Mouse (Mus musculus) kidney, embryonic 15.5 days (tissue): ENCODE measurements around the gene Polrmt. TPM values are rescaled to one million over a fixed set of nuclear protein-coding genes. Genes with fewer than 3 reads are reported as not detected.

Source experiments
- ATAC-seq: fragments of 200-750 bp; cut with Nextera tagmentation; replicated peaks from 2 replicates; pipeline ENCODE4 v1.8.0; 2017; ENCODE audit warnings: moderate TSS enrichment; ENCODE audit not compliant: low FRiP score
- H3K27ac ChIP-seq: fragments of 300-500 bp; sonication (generic); 2 replicates; pipeline ENCODE4 v1.5.1; 2015; ENCODE audit warnings: mild to moderate bottlenecking, inconsistent platforms
- H3K27me3 ChIP-seq: fragments of 300-500 bp; sonication (generic); 2 replicates; pipeline ENCODE4 v1.6.1; 2015; ENCODE audit warnings: inconsistent platforms
- H3K36me3 ChIP-seq: fragments of 300-500 bp; sonication (generic); 2 replicates; pipeline ENCODE4 v1.6.1; 2015; ENCODE audit warnings: inconsistent platforms
- H3K4me1 ChIP-seq: fragments of 300-500 bp; sonication (generic); 2 replicates; pipeline ENCODE4 v1.6.1; 2015; ENCODE audit warnings: inconsistent platforms
- H3K4me2 ChIP-seq: fragments of 300-500 bp; sonication (generic); 2 replicates; pipeline ENCODE4 v1.6.1; 2015; ENCODE audit warnings: moderate library complexity, mild to moderate bottlenecking, inconsistent platforms
- H3K4me3 ChIP-seq: fragments of 300-500 bp; sonication (generic); replicated peaks from 2 replicates; pipeline ENCODE4 v1.5.1; 2015; ENCODE audit warnings: mild to moderate bottlenecking, inconsistent platforms
- H3K9ac ChIP-seq: fragments of 300-500 bp; sonication (generic); 2 replicates; pipeline ENCODE4 v1.6.1; 2015; ENCODE audit warnings: mild to moderate bottlenecking, inconsistent platforms
- H3K9me3 ChIP-seq: fragments of 300-500 bp; sonication (generic); replicated peaks from 2 replicates; pipeline ENCODE4 v1.6.1; 2016; ENCODE audit warnings: inconsistent platforms
- WGBS: fragments of 180-500 bp; shearing (Covaris S2); methylation state at CpG from one replicate; pipeline ENCODE4 v1.1.7; 2015; ENCODE audit warnings: mixed read lengths; 5-methylcytosine and 5-hydroxymethylcytosine counted together
- polyA plus RNA-seq: library from polyadenylated mRNA; unstranded; fragments of >200 nt; fragmentation: Nextera tagmentation; extraction: Ambion mirVana; gene quantifications from 2 replicates; pipeline ENCODE4 v1.2.1, GENCODE M21; 2015

The Polrmt gene
- polyA plus RNA-seq, 1 experiment from 2014 or later, result 54.4 TPM

GRCm38 (mm10) chr10:79689178-79689577 lies 57.2 kb downstream of the Polrmt start:
- peaks cover 2% of the 10 kb centered on the region for H3K4me1 ChIP-seq
- no peaks in the 10 kb centered on the region for H3K27me3 ChIP-seq
- 83% methylated on average over 3 of the region's 3 CpGs for WGBS
- H3K9ac ChIP-seq, result no peak overlapping the region
- no peak overlapping the region for H3K27ac ChIP-seq
- H3K4me3 ChIP-seq, result no peak overlapping the region
- H3K4me2 ChIP-seq, result no peak overlapping the region
- 0 out of 2 replicates have a peak, but pooled peaks cover 4% of the 10 kb centered on the region for H3K9me3 ChIP-seq
- peaks cover 59% of the 10 kb centered on the region for H3K36me3 ChIP-seq
- no peak for ATAC-seq

- H3K9me3 ChIP-seq, result 0 out of 2 replicates have a peak, but pooled peaks cover 4% of the 10 kb centered on the region
- peaks cover 62% of the 10 kb centered on the region for H3K36me3 ChIP-seq
- 75% methylated on average over 4 of the region's 4 CpGs for WGBS
- no peak within 1 kb of the TSS for H3K4me3 ChIP-seq
- H3K27ac ChIP-seq, result no peak within 1 kb of the TSS
- H3K9ac ChIP-seq, result no peak within 1 kb of the TSS
- ATAC-seq, result no peak
- no peak within 1 kb of the TSS for H3K4me2 ChIP-seq
- H3K27me3 ChIP-seq, result no peaks in the 10 kb centered on the region
- peaks cover 7% of the 10 kb centered on the region for H3K4me1 ChIP-seq
Measured at GRCm38 (mm10) chr10:79688720-79689119, 57.7 kb downstream of the Polrmt start, which contains the start of gene Gzmm. Gene Gzmm (plus strand): TSS chr10:79689020.

- Histone ChIP-seq H3K27me3 (no peaks in the 10 kb centered on the region), H3K27ac (no peak overlapping the region), H3K9ac (no peak overlapping the region), H3K4me2 (no peak overlapping the region), H3K36me3 (peaks cover 62% of the 10 kb centered on the region), H3K4me1 (peaks cover 16% of the 10 kb centered on the region), H3K4me3 (no peak overlapping the region), H3K9me3 (0 out of 2 replicates have a peak, but pooled peaks cover 4% of the 10 kb centered on the region)
- ATAC-seq, result no peak
- WGBS, result 95% methylated on average over 6 of the region's 6 CpGs
Measured at GRCm38 (mm10) chr10:79687513-79687912, 58.9 kb downstream of the Polrmt start.

- H3K9ac ChIP-seq, result no peak overlapping the region
- H3K9me3 ChIP-seq, result no peaks in the 10 kb centered on the region
- H3K27ac ChIP-seq, result no peak overlapping the region
- H3K36me3 ChIP-seq, result peaks cover 62% of the 10 kb centered on the region
- WGBS, result 86% methylated on average over 1 of the region's 1 CpGs
- no peak overlapping the region for H3K4me2 ChIP-seq
- H3K4me1 ChIP-seq, result peaks cover 16% of the 10 kb centered on the region
- H3K4me3 ChIP-seq, result no peak overlapping the region
- H3K27me3 ChIP-seq, result no peaks in the 10 kb centered on the region
- no peak for ATAC-seq
Measured at GRCm38 (mm10) chr10:79686691-79687090, 59.7 kb downstream of the Polrmt start.

- no peak overlapping the region for H3K4me2 ChIP-seq
- H3K4me1 ChIP-seq, result peaks cover 19% of the 10 kb centered on the region
- no peak overlapping the region for H3K27ac ChIP-seq
- H3K9ac ChIP-seq, result no peak overlapping the region
- no peak overlapping the region for H3K4me3 ChIP-seq
- no peak for ATAC-seq
- 93% methylated on average over 2 of the region's 2 CpGs for WGBS
- H3K36me3 ChIP-seq, result peaks cover 62% of the 10 kb centered on the region
- H3K27me3 ChIP-seq, result no peaks in the 10 kb centered on the region
- no peaks in the 10 kb centered on the region for H3K9me3 ChIP-seq
Measured at GRCm38 (mm10) chr10:79686219-79686618, 60.2 kb downstream of the Polrmt start.

Other genes with a start within 250 kb of the Polrmt start
- 42.0 and 45.7 TPM in 2 replicates for gene Plpp2, start 212.8 kb downstream of the Polrmt start, polyA plus RNA-seq
- 48.6 and 53.6 TPM in 2 replicates for gene Mier2, start 191.4 kb downstream of the Polrmt start, polyA plus RNA-seq
- gene Theg, start 159.2 kb downstream of the Polrmt start, polyA plus RNA-seq, result not detected in 2 replicates
- gene C2cd4c, start 132.6 kb downstream of the Polrmt start, polyA plus RNA-seq, result 0.05 TPM in 1 of 2 replicates, not detected in the other
- gene Shc2, start 108.7 kb downstream of the Polrmt start, polyA plus RNA-seq, result 10.4 and 12.2 TPM in 2 replicates
- not detected in 2 replicates for gene Odf3l2, start 100.8 kb downstream of the Polrmt start, polyA plus RNA-seq
- 2.7 and 2.8 TPM in 2 replicates for gene Madcam1, start 82.0 kb downstream of the Polrmt start, polyA plus RNA-seq
- 71.2 and 81.4 TPM in 2 replicates for gene Tpgs1, start 77.2 kb downstream of the Polrmt start, polyA plus RNA-seq
- 88.4 and 100 TPM in 2 replicates for gene Cdc34, start 64.4 kb downstream of the Polrmt start, polyA plus RNA-seq
- 0.50 and 0.95 TPM in 2 replicates for gene Gzmm, start 57.6 kb downstream of the Polrmt start, polyA plus RNA-seq
- gene Bsg, start 42.1 kb downstream of the Polrmt start, polyA plus RNA-seq, result 913 and 925 TPM in 2 replicates
- 0.05 and 0.19 TPM in 2 replicates for gene Hcn2, start 29.9 kb downstream of the Polrmt start, polyA plus RNA-seq
- 0.12 and 0.14 TPM in 2 replicates for gene Fgf22, start 8.5 kb upstream of the Polrmt start, polyA plus RNA-seq
- gene Rnf126, start 20.4 kb upstream of the Polrmt start, polyA plus RNA-seq, result 88.5 and 102 TPM in 2 replicates
- 15.3 and 15.6 TPM in 2 replicates for gene Fstl3, start 30.7 kb upstream of the Polrmt start, polyA plus RNA-seq
- gene Prss57, start 44.4 kb upstream of the Polrmt start, polyA plus RNA-seq, result 0.29 TPM in 1 of 2 replicates, not detected in the other
- 144 and 158 TPM in 2 replicates for gene Palm, start 47.0 kb upstream of the Polrmt start, polyA plus RNA-seq
- gene Misp, start 74.4 kb upstream of the Polrmt start, polyA plus RNA-seq, result 14.9 and 15.2 TPM in 2 replicates
- gene Ptbp1, start 107.8 kb upstream of the Polrmt start, polyA plus RNA-seq, result 398 and 438 TPM in 2 replicates
- 7.4 and 8.3 TPM in 2 replicates for gene Prtn3, start 127.9 kb upstream of the Polrmt start, polyA plus RNA-seq
- gene Plppr3, start 128.1 kb upstream of the Polrmt start, polyA plus RNA-seq, result 62.1 and 74.5 TPM in 2 replicates
- gene Elane, start 139.7 kb upstream of the Polrmt start, polyA plus RNA-seq, result 2.6 and 3.4 TPM in 2 replicates
- gene Cfd, start 144.3 kb upstream of the Polrmt start, polyA plus RNA-seq, result not detected in 2 replicates
- gene Med16, start 162.3 kb upstream of the Polrmt start, polyA plus RNA-seq, result 59.6 and 70.7 TPM in 2 replicates
- gene Gm26602, start 164.3 kb upstream of the Polrmt start, polyA plus RNA-seq, result 0.96 and 14.1 TPM in 2 replicates
- 0.71 and 1.2 TPM in 2 replicates for gene Kiss1r, start 170.4 kb upstream of the Polrmt start, polyA plus RNA-seq
- 142 and 155 TPM in 2 replicates for gene R3hdm4, start 174.6 kb upstream of the Polrmt start, polyA plus RNA-seq
- 7.3 and 7.4 TPM in 2 replicates for gene Arid3a, start 180.5 kb upstream of the Polrmt start, polyA plus RNA-seq
- 115 TPM in 2 replicates for gene Wdr18, start 213.6 kb upstream of the Polrmt start, polyA plus RNA-seq
- gene Grin3b, start 224.1 kb upstream of the Polrmt start, polyA plus RNA-seq, result 0.31 and 0.39 TPM in 2 replicates
- gene Tmem259, start 237.7 kb upstream of the Polrmt start, polyA plus RNA-seq, result 15.7 and 17.5 TPM in 2 replicates
- gene Cnn2, start 242.0 kb upstream of the Polrmt start, polyA plus RNA-seq, result 253 and 292 TPM in 2 replicates
- 3.9 and 4.5 TPM in 2 replicates for gene Abca7, start 249.9 kb upstream of the Polrmt start, polyA plus RNA-seq